Mouse (Mus musculus) liver, adult 2 months (tissue): Measurements from ENCODE around the gene Kcnj8. TPM values are rescaled to one million over a fixed set of nuclear protein-coding genes. Genes with fewer than 3 reads are reported as not detected.

Experiments used
- DNase-seq: peaks from one replicate; pipeline ENCODE4 v3.0.0-alpha.2; 2011; ENCODE audit warnings: low read depth, low spot score; ENCODE audit errors: extremely low read depth
- H3K27ac ChIP-seq: fragments of 200-500 bp; replicated peaks from 2 replicates; pipeline ENCODE4 v1.5.1; 2012; ENCODE audit warnings: low read depth, mild to moderate bottlenecking, control low read depth, inconsistent platforms, low read length; ENCODE audit not compliant: insufficient read depth
- H3K27me3 ChIP-seq: fragments of 200-500 bp; 2 replicates; pipeline ENCODE4 v1.6.1; 2012; ENCODE audit warnings: mild to moderate bottlenecking, moderate library complexity, low read length, inconsistent platforms; ENCODE audit not compliant: control insufficient read depth, insufficient read depth
- H3K36me3 ChIP-seq: fragments of 200-500 bp; 2 replicates; pipeline ENCODE4 v1.6.1; 2012; ENCODE audit warnings: low read length, inconsistent platforms; ENCODE audit not compliant: control insufficient read depth, insufficient read depth
- H3K4me1 ChIP-seq: fragments of 200-500 bp; 2 replicates; pipeline ENCODE4 v1.6.1; 2011; ENCODE audit warnings: low read length; ENCODE audit not compliant: control insufficient read depth, insufficient read depth
- H3K4me3 ChIP-seq: fragments of 200-500 bp; 2 replicates; pipeline ENCODE4 v1.5.1; 2011; ENCODE audit warnings: low read depth, mild to moderate bottlenecking, control low read depth, low read length, moderate library complexity; ENCODE audit not compliant: insufficient read depth
- H3K79me2 ChIP-seq: fragments of 200-500 bp; 2 replicates; pipeline ENCODE4 v1.6.1; 2012; ENCODE audit warnings: inconsistent platforms, mild to moderate bottlenecking, low read length, moderate library complexity; ENCODE audit not compliant: control insufficient read depth, insufficient read depth
- H3K9ac ChIP-seq: fragments of 200-500 bp; 2 replicates; pipeline ENCODE4 v1.6.1; 2012; ENCODE audit warnings: low read depth, mild to moderate bottlenecking, control low read depth, inconsistent platforms, low read length
- CTCF ChIP-seq: fragments of 200-500 bp; IDR thresholded peaks from 2 replicates; pipeline ENCODE4 v1.5.1; 2011; ENCODE audit warnings: low read depth, low read length, control low read depth
- POLR2A ChIP-seq: fragments of 200-500 bp; IDR thresholded peaks from 2 replicates; pipeline ENCODE4 v1.6.1; 2011; ENCODE audit warnings: low read length, control low read depth; ENCODE audit not compliant: insufficient read depth; ENCODE audit errors: extremely low read depth
- WGBS: fragments of 180-500 bp; shearing (Covaris S2); methylation state at CpG from one replicate; pipeline ENCODE4 v1.1.7; 2018; 5-methylcytosine and 5-hydroxymethylcytosine counted together
- polyA plus RNA-seq: library from polyadenylated mRNA; depleted of rRNA; stranded (reverse); fragments of >200 nt; gene quantifications from 2 replicates; pipeline ENCODE4 v1.2.3, GENCODE M21; 2012
- total RNA-seq: library from RNA; depleted of rRNA; stranded (reverse); fragments of >200 nt; gene quantifications from 2 replicates; pipeline ENCODE4 v1.2.3, GENCODE M21; 2014

Kcnj8 gene
- total and polyA plus RNA-seq, 2 experiments: 3.0 to 4.2 TPM

DNA sequence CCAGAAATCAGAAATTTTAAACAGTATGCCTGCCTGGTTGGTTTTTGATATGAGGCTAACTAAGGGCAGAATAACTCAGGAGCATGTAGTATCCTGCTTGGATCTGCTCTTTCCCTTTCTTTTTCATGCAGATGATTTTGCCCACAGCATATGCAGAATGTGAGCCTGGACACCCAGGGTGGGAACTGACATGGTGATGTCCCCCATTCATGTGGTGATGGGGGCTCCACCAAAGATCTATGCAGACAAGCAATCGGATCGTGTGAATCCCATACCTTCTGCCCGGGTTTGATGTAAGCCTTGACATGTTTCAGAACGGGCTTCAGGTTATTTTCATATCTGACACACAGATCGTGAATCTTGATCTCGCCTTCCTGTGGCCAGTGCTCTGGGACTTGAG is 31.4 kb upstream of the Kcnj8 start:
- Histone ChIP-seq H3K27ac (no peak overlapping the region), H3K79me2 (no peaks in the 10 kb centered on the region), H3K4me3 (no peak overlapping the region), H3K4me1 (no peaks in the 10 kb centered on the region), H3K27me3 (no peaks in the 10 kb centered on the region), H3K9ac (no peak overlapping the region), H3K36me3 (no peaks in the 10 kb centered on the region)
- WGBS: 88% methylated on average over 6 of the region's 6 CpGs
- TF ChIP-seq POLR2A (no peak), CTCF (no peak)
- DNase-seq: no peak

DNA sequence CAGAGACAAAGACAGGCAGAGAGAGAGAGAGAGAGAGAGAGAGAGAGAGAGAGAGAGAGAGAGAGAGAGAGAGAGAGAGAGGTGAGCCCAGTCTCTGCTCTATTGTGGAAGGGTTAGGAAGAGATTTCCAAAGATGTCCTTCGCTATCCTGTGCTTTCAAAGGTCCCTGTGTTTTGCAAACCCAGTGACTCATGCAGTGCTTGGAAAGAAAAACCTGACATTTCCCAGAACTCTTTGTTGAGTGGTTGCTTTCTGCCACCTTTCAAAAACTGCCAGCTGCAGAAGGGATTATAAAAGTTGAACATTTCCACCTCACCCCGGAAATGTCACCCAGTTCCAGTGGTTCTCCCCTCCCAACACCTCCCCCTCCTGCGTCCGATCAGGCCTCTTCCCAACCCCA is 7.4 kb upstream of the Kcnj8 start:
- 77% methylated on average over 4 of the region's 4 CpGs for WGBS
- Histone ChIP-seq H3K27ac (no peak overlapping the region), H3K27me3 (no peaks in the 10 kb centered on the region), H3K4me3 (no peak overlapping the region), H3K9ac (no peak overlapping the region), H3K79me2 (no peaks in the 10 kb centered on the region), H3K36me3 (no peaks in the 10 kb centered on the region), H3K4me1 (no peaks in the 10 kb centered on the region)
- TF ChIP-seq CTCF (no peak), POLR2A (no peak)
- DNase-seq: no peak

DNA sequence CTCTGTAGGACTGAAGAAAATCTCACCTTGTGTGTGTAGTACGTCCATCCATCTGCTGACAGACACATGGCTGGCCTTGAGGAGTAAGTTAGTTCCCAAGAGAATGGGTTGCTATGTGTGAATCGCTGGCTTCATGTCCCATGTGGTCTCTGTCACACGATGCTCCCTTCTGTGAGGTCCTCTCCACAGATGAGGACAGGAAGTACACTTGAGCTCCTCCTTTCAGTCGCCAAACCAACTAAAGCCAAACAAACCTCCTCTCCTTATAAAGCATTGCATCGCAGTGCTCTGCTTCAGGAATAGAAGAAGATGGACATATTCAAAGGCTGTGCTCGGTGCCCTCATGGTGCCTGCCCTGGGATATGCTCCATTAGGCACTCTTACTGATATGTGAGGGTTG is 6.4 kb upstream of the Kcnj8 start:
- Histone ChIP-seq H3K4me3 (no peak overlapping the region), H3K36me3 (no peaks in the 10 kb centered on the region), H3K4me1 (no peaks in the 10 kb centered on the region), H3K9ac (no peak overlapping the region), H3K79me2 (no peaks in the 10 kb centered on the region), H3K27me3 (no peaks in the 10 kb centered on the region), H3K27ac (no peak overlapping the region)
- no peak for DNase-seq
- TF ChIP-seq CTCF (no peak), POLR2A (no peak)
- 84% methylated on average over 6 of the region's 6 CpGs for WGBS

DNA sequence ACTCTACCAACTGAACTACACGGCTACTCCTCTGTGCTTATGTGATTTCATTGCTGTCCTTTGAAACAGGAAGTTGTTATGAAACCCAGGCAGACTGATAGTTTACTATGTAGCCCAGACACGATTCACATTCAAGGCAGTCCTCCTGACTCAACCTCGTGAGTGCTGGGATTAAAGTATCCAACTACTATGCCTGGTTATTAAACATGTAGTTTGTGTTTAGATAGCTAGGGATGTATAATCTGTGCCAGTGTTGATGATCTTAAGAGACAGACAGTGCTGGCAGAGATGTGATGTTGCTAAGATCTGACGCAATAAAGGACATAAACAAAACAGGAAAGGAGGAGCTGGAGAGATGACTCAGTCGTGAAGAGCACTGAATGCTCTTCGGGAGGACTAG is 1.5 kb upstream of the Kcnj8 start:
- no peaks in the 10 kb centered on the region for H3K36me3 ChIP-seq
- H3K4me1 ChIP-seq: no peaks in the 10 kb centered on the region
- 34% methylated on average over 6 of the region's 6 CpGs for WGBS
- no peak for DNase-seq
- H3K4me3 ChIP-seq: no peak overlapping the region
- TF ChIP-seq POLR2A: no peak
- no peak for TF ChIP-seq CTCF
- H3K9ac ChIP-seq: no peak overlapping the region
- no peak overlapping the region for H3K27ac ChIP-seq
- 0 out of 2 replicates have a peak, but pooled peaks cover 2% of the 10 kb centered on the region for H3K27me3 ChIP-seq
- H3K79me2 ChIP-seq: no peaks in the 10 kb centered on the region

DNA sequence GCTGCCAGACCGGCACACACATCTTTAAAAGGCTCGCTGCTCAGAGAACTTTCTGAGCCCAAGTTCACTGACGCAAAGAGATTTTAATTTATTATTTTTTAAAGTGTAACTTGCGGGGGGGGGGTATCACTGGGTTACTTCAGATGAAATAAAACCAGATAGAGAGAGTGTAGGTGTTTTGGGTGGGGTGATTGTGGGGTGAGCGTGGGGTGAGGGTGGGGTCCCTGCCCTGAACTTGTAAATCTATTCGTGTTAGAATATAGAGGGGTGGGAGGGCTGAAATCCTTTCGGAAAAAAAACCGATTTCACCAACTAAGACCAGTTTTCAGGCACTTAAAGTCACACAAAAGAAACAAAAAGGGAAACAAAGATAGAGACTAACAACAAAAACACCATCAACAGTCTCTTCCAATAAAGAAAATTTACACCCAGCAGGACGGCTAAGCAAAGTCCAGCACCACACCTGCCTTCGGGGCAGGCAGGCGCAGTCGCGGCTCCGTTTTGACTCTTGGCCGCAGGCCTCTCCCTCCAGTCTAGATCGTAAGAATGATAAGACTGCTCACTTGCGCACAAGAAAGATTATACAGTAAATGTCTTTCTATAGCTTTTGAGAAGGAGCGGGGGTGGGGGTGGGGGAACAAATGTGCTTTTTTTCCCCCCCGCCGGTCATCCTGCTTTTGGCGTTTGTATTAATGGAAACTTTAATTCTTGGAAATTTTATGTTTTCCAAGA is 381 bp upstream of the Kcnj8 start:
- 0 out of 2 replicates have a peak, but pooled peaks cover 2% of the 10 kb centered on the region for H3K27me3 ChIP-seq
- no peaks in the 10 kb centered on the region for H3K79me2 ChIP-seq
- H3K4me3 ChIP-seq: peak overlapping the region; percentile 44; the same call in 1 of the 2 replicates
- H3K4me1 ChIP-seq: peaks cover 5% of the 10 kb centered on the region
- H3K9ac ChIP-seq: peak overlapping the region; percentile 32
- H3K27ac ChIP-seq: 0 out of 2 replicates have a peak overlapping the region, but pooled peaks have one; percentile 2
- WGBS: 9% methylated on average over 21 of the region's 21 CpGs
- no peak for DNase-seq
- no peaks in the 10 kb centered on the region for H3K36me3 ChIP-seq
- TF ChIP-seq POLR2A (no peak), CTCF (no peak)

DNA sequence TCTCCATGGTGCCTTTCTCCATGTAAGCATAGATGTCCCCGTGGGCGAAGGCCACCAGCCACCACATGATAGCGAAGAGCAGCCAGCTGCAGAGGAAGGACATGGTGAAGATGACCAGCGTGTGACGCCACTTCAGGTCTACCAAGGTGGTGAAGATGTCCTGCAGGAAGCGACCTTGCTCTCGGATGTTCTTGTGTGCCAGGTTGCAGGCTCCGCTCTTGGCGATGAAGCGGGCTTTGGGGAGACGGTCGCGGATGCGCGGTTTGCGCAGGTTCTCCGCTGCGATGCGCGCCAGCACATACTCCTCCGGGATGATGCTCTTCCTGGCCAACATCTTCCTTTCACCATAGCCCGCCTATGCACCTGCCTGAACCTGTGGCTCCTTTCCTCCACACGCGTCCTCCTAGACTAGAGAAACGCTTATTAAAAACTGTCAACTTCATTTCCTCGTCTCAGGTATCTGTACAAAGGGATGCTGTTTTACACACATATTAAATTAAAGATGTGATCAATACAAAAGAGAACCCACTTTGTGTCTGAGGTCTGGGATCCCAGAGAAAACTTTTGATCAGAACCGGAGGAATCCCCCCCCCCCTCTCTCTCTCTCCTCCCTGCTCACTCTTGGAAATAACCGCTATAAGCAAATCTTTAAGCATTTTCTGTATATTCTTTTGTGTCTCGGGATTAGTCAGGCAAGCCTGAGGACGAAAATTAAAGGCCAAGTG is 1.2 kb downstream of the Kcnj8 start:
- Histone ChIP-seq H3K9ac (0 out of 2 replicates have a peak overlapping the region, but pooled peaks have one; percentile 41), H3K27ac (no peak overlapping the region), H3K4me1 (peaks cover 5% of the 10 kb centered on the region), H3K4me3 (peak overlapping the region; percentile 38; the same call in 1 of the 2 replicates), H3K27me3 (0 out of 2 replicates have a peak, but pooled peaks cover 2% of the 10 kb centered on the region), H3K36me3 (no peaks in the 10 kb centered on the region), H3K79me2 (no peaks in the 10 kb centered on the region)
- no peak for TF ChIP-seq POLR2A
- TF ChIP-seq CTCF: no peak
- no peak for DNase-seq
- WGBS: 33% methylated on average over 30 of the region's 30 CpGs
